Mouse (Mus musculus) E14TG2a.4 (cell line): ENCODE measurements around the gene Zfp526.

Experiments
- H3K27me3 ChIP-seq: 2 replicates; pipeline ENCODE4 v1.6.1; 2014; ENCODE audit warnings: low read length, control low read depth; ENCODE audit not compliant: insufficient read depth
- H3K36me3 ChIP-seq: 2 replicates; pipeline ENCODE4 v1.6.1; 2014; ENCODE audit warnings: low read length, control low read depth; ENCODE audit not compliant: insufficient read depth
- H3K4me1 ChIP-seq: replicated peaks from 2 replicates; pipeline ENCODE4 v1.6.1; 2014; ENCODE audit warnings: low read depth, low read length, control low read depth
- H3K4me3 ChIP-seq: replicated peaks from 2 replicates; pipeline ENCODE4 v1.5.1; 2014; ENCODE audit warnings: mild to moderate bottlenecking, low read length
- H3K9me3 ChIP-seq: 2 replicates; pipeline ENCODE4 v1.6.1; 2014; ENCODE audit warnings: low read length, control low read depth
- CTCF ChIP-seq: conservative IDR thresholded peaks from 2 replicates; pipeline ENCODE4 v1.5.1; 2014; ENCODE audit warnings: low read length
- NANOG ChIP-seq: IDR thresholded peaks from 2 replicates; pipeline ENCODE4 v1.6.1; 2014; ENCODE audit warnings: borderline replicate concordance, low read length, mixed read lengths
- POU5F1 ChIP-seq: IDR thresholded peaks from 2 replicates; pipeline ENCODE4 v1.6.1; 2014; ENCODE audit warnings: low read length, borderline replicate concordance

Zfp526 gene

DNA sequence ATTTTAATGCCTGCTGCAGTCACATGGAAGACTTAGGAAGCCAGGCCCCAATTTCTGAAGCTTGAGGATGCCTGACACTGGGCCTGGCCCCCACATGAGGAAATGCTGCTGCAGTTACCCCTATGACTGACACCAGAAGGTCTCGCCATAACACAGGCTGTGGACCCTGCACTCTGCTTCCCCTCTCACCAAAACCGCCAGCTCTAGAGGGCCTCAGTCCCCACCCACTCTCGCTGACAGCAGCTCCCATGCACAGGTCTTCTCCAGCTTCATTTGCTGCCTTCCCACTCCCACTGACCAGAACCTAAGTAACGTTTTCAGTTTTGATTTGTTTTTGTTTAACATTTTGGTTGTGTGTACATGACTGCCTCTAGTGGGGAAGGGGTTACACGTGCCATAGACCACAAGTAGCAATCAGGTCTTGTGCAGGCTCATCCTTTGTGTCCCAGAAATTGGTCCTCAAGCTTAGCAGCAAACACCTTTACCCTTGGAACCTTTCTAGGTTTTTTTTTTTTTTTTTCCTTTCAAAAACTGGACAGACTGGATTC, 10.9 kb downstream of the Zfp526 start:
- Histone ChIP-seq H3K9me3 (no peaks in the 10 kb centered on the region), H3K27me3 (no peaks in the 10 kb centered on the region), H3K4me1 (peaks cover 57% of the 10 kb centered on the region), H3K4me3 (no peak overlapping the region), H3K36me3 (peaks cover 91% of the 10 kb centered on the region)
- no peak for TF ChIP-seq NANOG
- peak; percentile 20; the same call in 1 of the 2 replicates for TF ChIP-seq CTCF

DNA sequence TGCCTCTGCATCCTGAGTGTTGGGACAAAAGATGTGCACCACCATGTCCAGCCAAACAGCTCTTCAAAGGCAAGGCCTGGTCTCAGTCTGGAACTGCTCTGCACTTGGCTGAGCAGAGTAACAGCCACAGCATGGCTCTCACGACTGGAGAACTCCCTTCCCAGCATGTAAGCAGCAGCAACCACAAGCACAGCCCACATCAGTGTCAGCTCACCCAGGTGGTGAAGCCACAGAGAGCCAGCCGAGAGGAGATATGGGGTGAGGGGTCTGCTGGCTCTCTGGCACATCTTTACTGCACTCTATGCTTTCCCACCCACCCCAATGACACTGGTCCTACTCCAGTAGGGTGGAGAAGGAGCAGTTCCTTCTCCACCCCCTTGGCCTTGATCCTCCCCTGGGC, 11.8 kb downstream of the Zfp526 start:
- peaks cover 83% of the 10 kb centered on the region for H3K36me3 ChIP-seq
- no peak overlapping the region for H3K4me3 ChIP-seq
- no peaks in the 10 kb centered on the region for H3K9me3 ChIP-seq
- TF ChIP-seq POU5F1 (no peak), NANOG (no peak), CTCF (no peak)
- H3K4me1 ChIP-seq = peaks cover 54% of the 10 kb centered on the region
- H3K27me3 ChIP-seq = no peaks in the 10 kb centered on the region

DNA sequence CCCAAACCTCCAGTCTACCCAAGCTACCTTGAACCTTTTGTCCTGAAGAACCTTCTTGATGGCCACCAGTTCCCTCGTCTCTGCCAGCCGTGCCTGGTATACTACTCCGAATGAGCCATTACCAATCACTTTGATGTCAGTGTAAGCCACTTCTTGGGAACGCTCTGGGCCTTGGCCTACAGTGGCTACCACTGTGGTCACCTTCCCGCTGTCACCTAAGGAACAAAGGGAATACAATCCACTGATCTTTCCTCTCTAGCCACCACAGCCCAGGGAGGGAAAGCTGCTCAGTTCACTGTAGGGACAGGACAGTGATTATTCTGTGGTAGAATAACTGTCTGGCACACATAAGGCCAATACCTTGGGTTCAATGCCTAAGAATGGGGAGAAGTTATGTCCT, 14.3 kb downstream of the Zfp526 start:
- no peak overlapping the region for H3K4me3 ChIP-seq
- TF ChIP-seq POU5F1 (no peak), CTCF (no peak), NANOG (no peak)
- H3K4me1 ChIP-seq = peaks cover 75% of the 10 kb centered on the region
- H3K27me3 ChIP-seq = no peaks in the 10 kb centered on the region
- H3K36me3 ChIP-seq = peaks cover 64% of the 10 kb centered on the region
- H3K9me3 ChIP-seq = no peaks in the 10 kb centered on the region

DNA sequence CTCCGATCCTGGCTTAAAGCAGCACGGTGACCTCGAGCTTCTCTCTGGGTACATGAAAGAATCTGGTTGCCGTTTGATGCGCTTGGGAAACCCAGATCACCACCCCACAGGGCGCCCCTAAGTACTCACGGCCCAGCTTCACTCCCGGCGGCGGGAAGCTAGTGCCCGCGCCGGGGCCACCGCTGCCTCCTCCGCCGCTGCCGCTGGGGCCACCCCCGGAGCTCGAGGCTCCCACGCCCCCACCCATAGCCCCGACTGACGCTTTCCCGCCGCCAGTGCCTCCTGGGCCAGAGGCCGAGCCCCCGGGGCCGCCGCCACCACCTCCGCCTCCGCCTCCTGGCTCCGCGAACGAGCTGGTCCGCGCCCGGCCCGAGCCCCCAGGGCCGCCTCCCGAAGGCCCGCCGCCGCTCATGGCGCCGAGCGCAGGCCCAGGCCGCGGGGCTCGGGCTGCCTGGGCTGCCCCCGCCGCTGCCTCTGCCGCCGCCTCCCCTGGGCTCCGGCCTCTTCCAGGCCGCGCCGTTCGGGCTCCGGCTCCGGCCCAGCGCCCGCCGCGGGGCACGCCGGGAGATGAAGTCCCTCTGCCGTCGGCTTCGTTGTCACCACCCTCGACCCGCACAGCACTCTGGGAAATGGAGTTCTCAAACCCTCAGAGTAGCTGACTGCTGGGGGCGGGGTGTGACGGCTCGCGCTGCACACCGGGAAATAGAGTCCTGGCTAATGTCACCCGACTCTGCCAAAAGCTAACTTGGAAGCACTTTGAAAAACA, 16.2 kb downstream of the Zfp526 start, which contains the start of gene Gsk3a:
Gene Gsk3a (minus strand): TSS at position 603 of the 766 bp plus-strand sequence.
- Histone ChIP-seq H3K4me1 (peaks cover 76% of the 10 kb centered on the region), H3K36me3 (peaks cover 59% of the 10 kb centered on the region), H3K9me3 (no peaks in the 10 kb centered on the region), H3K4me3 (peak within 1 kb of the TSS; percentile 93), H3K27me3 (no peaks in the 10 kb centered on the region)
- no peak for TF ChIP-seq CTCF
- TF ChIP-seq POU5F1 = no peak
- no peak for TF ChIP-seq NANOG

DNA sequence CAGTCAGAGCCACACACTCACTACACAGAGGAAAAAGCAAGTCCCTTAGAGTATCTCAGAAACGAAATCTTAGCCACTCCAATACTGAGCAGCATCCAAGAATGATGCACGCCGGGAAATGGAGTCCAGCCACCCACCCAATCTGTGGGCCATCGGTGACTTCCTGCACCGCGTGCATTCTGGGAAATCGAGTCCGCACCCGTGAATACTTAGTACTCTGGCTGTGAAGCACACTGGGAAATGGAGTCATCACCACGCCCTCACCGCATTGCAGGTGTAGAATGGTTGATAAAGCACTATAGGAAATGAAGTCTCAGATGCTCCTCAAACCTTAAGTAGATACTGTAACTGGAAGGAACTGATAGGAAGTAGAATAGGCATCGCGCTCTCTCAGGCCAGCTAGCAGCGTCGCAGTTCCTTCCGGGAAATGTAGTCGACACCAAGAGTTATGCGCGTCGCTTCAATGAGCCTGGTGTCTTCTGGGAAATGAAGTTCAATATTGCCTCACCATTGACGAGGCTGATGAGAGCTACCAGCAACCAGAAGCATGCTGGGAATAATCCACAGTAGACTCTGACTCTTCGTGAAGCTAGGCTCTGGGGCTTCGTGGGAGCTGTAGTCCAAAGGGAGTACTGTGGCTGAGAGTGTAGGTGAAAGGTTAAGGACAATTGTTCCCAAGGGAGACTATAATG, 16.9 kb downstream of the Zfp526 start:
- Histone ChIP-seq H3K27me3 (no peaks in the 10 kb centered on the region), H3K4me3 (peak overlapping the region; percentile 93), H3K4me1 (peaks cover 77% of the 10 kb centered on the region), H3K9me3 (no peaks in the 10 kb centered on the region), H3K36me3 (peaks cover 59% of the 10 kb centered on the region)
- TF ChIP-seq CTCF = no peak
- TF ChIP-seq POU5F1 = no peak
- TF ChIP-seq NANOG = no peak

DNA sequence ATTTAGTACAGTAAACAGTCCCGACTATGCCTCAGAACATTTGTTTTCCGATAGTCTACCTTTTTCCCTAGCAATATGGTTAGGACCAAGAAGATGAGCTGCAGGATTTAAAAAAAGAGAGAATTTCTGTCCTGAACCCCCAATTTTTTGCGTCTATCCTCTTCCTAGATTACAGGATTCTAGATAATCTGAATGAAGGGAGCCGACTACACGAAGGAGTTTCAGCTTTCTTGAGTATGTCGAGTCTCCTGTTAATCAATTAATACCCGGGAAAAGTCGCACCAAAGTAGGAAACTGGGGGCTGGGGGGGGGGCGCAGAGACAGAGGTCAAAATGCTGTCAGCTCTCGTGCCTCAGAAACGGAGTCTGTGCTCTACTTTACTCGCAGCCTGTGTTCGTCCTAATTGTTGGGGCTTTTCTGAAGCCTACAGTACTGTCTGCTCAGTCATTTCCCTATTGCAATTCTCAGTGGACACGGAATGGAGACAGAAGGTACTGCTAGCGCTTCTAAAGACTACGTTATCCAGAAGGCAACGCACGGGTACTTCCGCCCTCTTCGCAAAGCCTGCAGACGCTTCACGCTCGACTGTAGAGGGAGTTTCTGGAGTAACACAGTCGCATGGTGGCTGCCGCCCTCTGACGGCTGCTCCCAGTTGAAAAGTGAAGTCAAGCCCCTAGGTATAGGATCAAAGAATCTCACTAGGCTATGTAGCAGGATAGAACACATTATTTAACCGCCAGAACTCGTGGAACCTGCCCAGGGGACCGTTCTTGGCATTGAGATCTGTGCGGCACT, 17.8 kb downstream of the Zfp526 start:
- H3K36me3 ChIP-seq = peaks cover 55% of the 10 kb centered on the region
- no peak for TF ChIP-seq CTCF
- no peak for TF ChIP-seq NANOG
- TF ChIP-seq POU5F1 = no peak
- H3K27me3 ChIP-seq = no peaks in the 10 kb centered on the region
- H3K4me3 ChIP-seq = peak overlapping the region; percentile 93
- H3K4me1 ChIP-seq = peaks cover 73% of the 10 kb centered on the region
- H3K9me3 ChIP-seq = no peaks in the 10 kb centered on the region

DNA sequence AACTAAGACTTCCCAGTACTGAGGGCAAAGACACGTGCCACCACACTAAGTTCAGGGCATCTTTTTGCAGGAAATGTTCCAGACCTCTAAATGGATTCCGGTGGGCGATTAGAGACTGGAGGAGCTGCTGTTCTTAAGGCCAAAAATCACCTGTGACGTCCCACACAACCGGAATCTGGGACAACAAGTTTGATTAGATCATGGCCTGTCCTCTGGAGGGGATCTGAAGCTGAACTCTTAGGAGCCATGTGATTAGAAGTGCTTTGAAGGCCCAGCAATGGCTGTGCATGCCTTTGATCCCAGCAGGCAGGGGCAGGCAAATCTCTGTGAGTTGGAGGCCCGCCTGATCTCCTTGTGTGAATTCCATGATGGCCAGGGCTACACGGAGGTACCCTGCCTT, 19.4 kb downstream of the Zfp526 start:
- TF ChIP-seq NANOG = no peak
- TF ChIP-seq POU5F1 = no peak
- TF ChIP-seq CTCF = no peak
- Histone ChIP-seq H3K27me3 (no peaks in the 10 kb centered on the region), H3K4me1 (peaks cover 77% of the 10 kb centered on the region), H3K9me3 (no peaks in the 10 kb centered on the region), H3K4me3 (no peak overlapping the region), H3K36me3 (peaks cover 54% of the 10 kb centered on the region)

DNA sequence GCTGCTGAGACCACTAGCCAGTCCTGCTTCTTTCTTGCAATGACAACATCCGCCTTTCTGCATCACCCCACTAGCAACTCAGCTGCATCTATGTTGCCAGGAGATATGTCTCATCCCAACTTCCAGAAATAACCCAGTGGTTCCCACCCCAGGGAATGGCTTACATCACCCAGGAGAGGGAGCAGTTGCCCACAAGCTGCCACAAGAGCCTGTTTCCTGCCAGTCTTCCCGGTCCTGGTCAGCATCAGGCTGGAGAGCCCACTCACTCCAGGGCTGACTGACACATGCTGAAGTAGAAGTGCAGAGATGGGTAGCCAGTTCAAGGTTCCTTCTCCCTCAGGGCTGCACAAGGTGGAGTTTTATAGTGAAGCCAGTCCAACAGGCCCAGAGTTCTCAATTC, 19.8 kb downstream of the Zfp526 start:
- Histone ChIP-seq H3K36me3 (peaks cover 54% of the 10 kb centered on the region), H3K4me3 (no peak overlapping the region), H3K4me1 (peaks cover 78% of the 10 kb centered on the region), H3K9me3 (no peaks in the 10 kb centered on the region), H3K27me3 (no peaks in the 10 kb centered on the region)
- TF ChIP-seq CTCF (no peak; the same call in 1 of the 2 replicates), NANOG (no peak), POU5F1 (no peak)
